Mouse (Mus musculus) cortical plate, adult 2 months (tissue): Measurements from ENCODE around the gene Catsper2. TPM values are rescaled to one million over a fixed set of nuclear protein-coding genes. Genes with fewer than 3 reads are reported as not detected.

Experiments
- H3K27ac ChIP-seq: fragments of 200-500 bp; 2 replicates; pipeline ENCODE4 v1.5.1; 2012; ENCODE audit warnings: low read length, control low read depth, inconsistent platforms; ENCODE audit not compliant: insufficient read depth
- H3K4me1 ChIP-seq: fragments of 200-500 bp; 2 replicates; pipeline ENCODE4 v1.6.1; 2011; ENCODE audit warnings: low read length; ENCODE audit not compliant: control insufficient read depth, insufficient read depth
- H3K4me3 ChIP-seq: fragments of 200-500 bp; 2 replicates; pipeline ENCODE4 v1.5.1; 2011; ENCODE audit warnings: mild to moderate bottlenecking, low read length, control low read depth; ENCODE audit not compliant: insufficient read depth
- CTCF ChIP-seq: fragments of 200-500 bp; IDR thresholded peaks from 2 replicates; pipeline ENCODE4 v1.5.1; 2011; ENCODE audit warnings: mild to moderate bottlenecking, control low read depth, low read length; ENCODE audit not compliant: insufficient read depth; ENCODE audit errors: extremely low read depth
- POLR2A ChIP-seq: fragments of 200-500 bp; IDR thresholded peaks from 2 replicates; pipeline ENCODE4 v1.6.1; 2011; ENCODE audit warnings: mild to moderate bottlenecking, low read length, control low read depth; ENCODE audit not compliant: insufficient read depth; ENCODE audit errors: extremely low read depth
- polyA plus RNA-seq: library from polyadenylated mRNA; depleted of rRNA; stranded (reverse); fragments of >200 nt; gene quantifications from 2 replicates; pipeline ENCODE4 v1.2.3, GENCODE M21; 2012; rRNA removed

The Catsper2 gene
- polyA plus RNA-seq, 1 experiment, result 7.4 TPM

GRCm38 (mm10) chr2:121357961-121358360, 55.6 kb downstream of the Catsper2 start:
- Histone ChIP-seq H3K4me3 (peak overlapping the region; percentile 87), H3K4me1 (peaks cover 5% of the 10 kb centered on the region), H3K27ac (peak overlapping the region; percentile 2; the same call in 1 of the 2 replicates)
- TF ChIP-seq POLR2A (no peak), CTCF (no peak)

GRCm38 (mm10) chr2:121357494-121357893, 56.1 kb downstream of the Catsper2 start, which contains the start of gene Ckmt1:
Gene Ckmt1 (plus strand): TSS chr2:121357714.
- no peak for TF ChIP-seq CTCF
- TF ChIP-seq POLR2A, result no peak
- peaks cover 5% of the 10 kb centered on the region for H3K4me1 ChIP-seq
- H3K4me3 ChIP-seq, result peak within 1 kb of the TSS; percentile 87
- H3K27ac ChIP-seq, result peak within 1 kb of the TSS; percentile 57

- TF ChIP-seq POLR2A (peak; percentile 39; the same call in 1 of the 2 replicates), CTCF (peak; percentile 81)
These were observed 58.6 kb downstream of the Catsper2 start, which contains the start of gene Ppip5k1 for GRCm38 (mm10) chr2:121354820-121355592. Gene Ppip5k1 (minus strand): TSS chr2:121355396.

GRCm38 (mm10) chr2:121354378-121354777, 59.2 kb downstream of the Catsper2 start:
- no peaks in the 10 kb centered on the region; the same call in 1 of the 2 replicates for H3K4me1 ChIP-seq
- H3K27ac ChIP-seq, result peak overlapping the region; percentile 91
- H3K4me3 ChIP-seq, result peak overlapping the region; percentile 93
- TF ChIP-seq POLR2A, result no peak
- no peak for TF ChIP-seq CTCF

More at GRCm38 (mm10) chr2:121354820-121355592, 58.6 kb downstream of the Catsper2 start, which contains the start of gene Ppip5k1:
- Histone ChIP-seq H3K27ac (peak within 1 kb of the TSS; percentile 91), H3K4me3 (peak within 1 kb of the TSS; percentile 93), H3K4me1 (peaks cover 2% of the 10 kb centered on the region)

GRCm38 (mm10) chr2:121353156-121353555, 60.4 kb downstream of the Catsper2 start:
- TF ChIP-seq CTCF (no peak), POLR2A (no peak)
- Histone ChIP-seq H3K4me1 (no peaks in the 10 kb centered on the region; the same call in 1 of the 2 replicates), H3K27ac (no peak overlapping the region), H3K4me3 (no peak overlapping the region)

Other genes starting within 250 kb of the Catsper2 start
- gene Tubgcp4, start 243.1 kb downstream of the Catsper2 start, polyA plus RNA-seq, result 31.3 and 34.5 TPM in 2 replicates
- gene Zscan29, start 242.7 kb downstream of the Catsper2 start, polyA plus RNA-seq, result 3.5 TPM in 2 replicates
- gene Trp53bp1, start 142.4 kb downstream of the Catsper2 start, polyA plus RNA-seq, result 63.6 and 64.0 TPM in 2 replicates
- 246 and 252 TPM in 2 replicates for gene Map1a, start 124.2 kb downstream of the Catsper2 start, polyA plus RNA-seq
- gene Ppip5k1, start 58.4 kb downstream of the Catsper2 start, polyA plus RNA-seq, result 95.8 and 103 TPM in 2 replicates
- 306 and 309 TPM in 2 replicates for gene Ckmt1, start 56.1 kb downstream of the Catsper2 start, polyA plus RNA-seq
- gene Strc, start 26.6 kb downstream of the Catsper2 start, polyA plus RNA-seq, result 0.17 and 0.30 TPM in 2 replicates
- gene Pdia3, start within 50 bp of the Catsper2 start, polyA plus RNA-seq, result 99.2 and 106 TPM in 2 replicates
- 0.06 and 0.08 TPM in 2 replicates for gene Ell3, start 30.5 kb upstream of the Catsper2 start, polyA plus RNA-seq
- 313 and 355 TPM in 2 replicates for gene Serf2, start 35.4 kb upstream of the Catsper2 start, polyA plus RNA-seq
- gene Hypk, start 39.5 kb upstream of the Catsper2 start, polyA plus RNA-seq, result 26.5 and 29.9 TPM in 2 replicates
- 0.69 and 1.0 TPM in 2 replicates for gene Serinc4, start 43.0 kb upstream of the Catsper2 start, polyA plus RNA-seq
- gene Mfap1b, start 60.3 kb upstream of the Catsper2 start, polyA plus RNA-seq, result 28.6 and 29.0 TPM in 2 replicates
- 17.2 and 17.8 TPM in 2 replicates for gene Mfap1a, start 92.9 kb upstream of the Catsper2 start, polyA plus RNA-seq
- 2.9 and 3.7 TPM in 2 replicates for gene Wdr76, start 92.9 kb upstream of the Catsper2 start, polyA plus RNA-seq